Mouse (Mus musculus) liver, embryonic 14.5 days (tissue): ENCODE measurements at regions not wholly inside any gene's neighbourhood (a gene's known extent, or its start where the extent isn't known, plus 50 kb on each side); places are given as distances from the start of the nearest gene placed in this dataset.

Experiments used
- ATAC-seq: fragments of 200-750 bp; cut with Nextera tagmentation; 2 replicates; pipeline ENCODE4 v1.8.0; 2017; ENCODE audit warnings: moderate number of reproducible peaks, mild to moderate bottlenecking, moderate library complexity; ENCODE audit not compliant: insufficient read depth
- DNase-seq, 3 experiments: peaks; one replicate each; pipeline ENCODE4 v3.0.0-alpha.2; 2012 to 2013; ENCODE audit warnings: low read depth in 3 of 3, low spot score in 3 of 3
- H3K27ac ChIP-seq: fragments of 300-500 bp; sonication (generic); 2 replicates; pipeline ENCODE4 v1.5.1; 2014; ENCODE audit warnings: moderate library complexity, mild to moderate bottlenecking, control low read depth, inconsistent platforms
- H3K27me3 ChIP-seq: fragments of 300-500 bp; sonication (generic); 2 replicates; pipeline ENCODE4 v1.6.1; 2014; ENCODE audit warnings: mild to moderate bottlenecking, low read length, moderate library complexity; ENCODE audit not compliant: control insufficient read depth, insufficient read depth
- H3K36me3 ChIP-seq: fragments of 300-500 bp; sonication (generic); replicated peaks from 2 replicates; pipeline ENCODE4 v1.6.1; 2014; ENCODE audit warnings: low read depth; ENCODE audit not compliant: control insufficient read depth, insufficient read depth
- H3K4me1 ChIP-seq, 2 experiments: fragments of 200-500 bp in 1 of 2; fragments of 300-500 bp in 1 of 2; sonication (generic) in 1 of 2; replicated peaks; 2 replicates each; pipeline ENCODE4 v1.6.1; 2012 to 2014; ENCODE audit warnings: antibody characterized with exemption in 1 of 2, inconsistent platforms in 1 of 2, low read length in 1 of 2; ENCODE audit not compliant: control insufficient read depth in 2 of 2, insufficient read depth in 2 of 2
- H3K4me2 ChIP-seq: fragments of 300-500 bp; sonication (generic); 2 replicates; pipeline ENCODE4 v1.6.1; 2014; ENCODE audit warnings: low read depth, mild to moderate bottlenecking, control low read depth, moderate library complexity
- H3K4me3 ChIP-seq, 2 experiments: fragments of 200-500 bp in 1 of 2; fragments of 300-500 bp in 1 of 2; sonication (generic) in 1 of 2; 2 replicates each; pipeline ENCODE4 v1.5.1; 2012 to 2014; ENCODE audit warnings: low read depth in 2 of 2, low read length in 2 of 2, mild to moderate bottlenecking in 2 of 2, control low read depth in 1 of 2, inconsistent platforms in 1 of 2, moderate library complexity in 1 of 2; ENCODE audit not compliant: insufficient read depth in 1 of 2
- H3K9ac ChIP-seq: fragments of 300-500 bp; sonication (generic); replicated peaks from 2 replicates; pipeline ENCODE4 v1.6.1; 2014; ENCODE audit warnings: mild to moderate bottlenecking, control low read depth, moderate library complexity
- H3K9me3 ChIP-seq: fragments of 300-500 bp; sonication (generic); 2 replicates; pipeline ENCODE4 v1.6.1; 2016; ENCODE audit warnings: low read length, mixed read lengths; ENCODE audit not compliant: control insufficient read depth
- CTCF ChIP-seq: IDR thresholded peaks from 2 replicates; pipeline ENCODE4 v1.5.1; 2016; ENCODE audit warnings: antibody characterized with exemption, low read depth, control low read depth
- EP300 ChIP-seq: IDR thresholded peaks from 2 replicates; pipeline ENCODE4 v1.6.1; 2016; ENCODE audit warnings: antibody characterized with exemption, low read depth
- WGBS: fragments of 180-500 bp; shearing (Covaris S2); extraction: QIAGEN DNeasy Blood & Tissue Kit; methylation state at CpG from one replicate; pipeline ENCODE4 v1.1.7; 2014; ENCODE audit not compliant: insufficient replicate concordance; 5-methylcytosine and 5-hydroxymethylcytosine counted together

- WGBS: 19% methylated on average over 5 of the region's 5 CpGs
- no peaks in the 10 kb centered on the region for H3K27me3 ChIP-seq
- ATAC-seq: 0 out of 2 replicates have a peak, but pooled peaks have one; percentile 21
- H3K9me3 ChIP-seq: no peaks in the 10 kb centered on the region
- TF ChIP-seq EP300: no peak
- no peak for TF ChIP-seq CTCF
- H3K4me3 ChIP-seq: no peak overlapping the region
- no peaks in the 10 kb centered on the region; a peak in 1 of 4 replicates for H3K4me1 ChIP-seq
- no peak overlapping the region for H3K4me2 ChIP-seq
- H3K36me3 ChIP-seq: no peaks in the 10 kb centered on the region
- no peak for DNase-seq
- no peak overlapping the region for H3K9ac ChIP-seq
- H3K27ac ChIP-seq: no peak overlapping the region
Observed at GRCm38 (mm10) chr12:94420918-94421317, 1271.1 kb upstream of the Flrt2 start.

GRCm38 (mm10) chr12:94421743-94422142 lies 1270.3 kb upstream of the Flrt2 start:
- Histone ChIP-seq H3K27me3 (no peaks in the 10 kb centered on the region), H3K4me1 (no peaks in the 10 kb centered on the region; a peak in 1 of 4 replicates), H3K9ac (no peak overlapping the region), H3K4me2 (no peak overlapping the region), H3K36me3 (no peaks in the 10 kb centered on the region), H3K27ac (no peak overlapping the region), H3K4me3 (no peak overlapping the region), H3K9me3 (no peaks in the 10 kb centered on the region)
- DNase-seq: no peak
- 16% methylated on average over 3 of the region's 3 CpGs for WGBS
- TF ChIP-seq EP300: no peak
- no peak for TF ChIP-seq CTCF
- no peak for ATAC-seq

GRCm38 (mm10) chr12:94424340-94424981 lies 1267.6 kb upstream of the Flrt2 start:
- WGBS: 49% methylated on average over 3 of the region's 3 CpGs
- Histone ChIP-seq H3K4me2 (no peak overlapping the region), H3K27me3 (no peaks in the 10 kb centered on the region), H3K9ac (no peak overlapping the region), H3K4me1 (no peaks in the 10 kb centered on the region; a peak in 1 of 4 replicates), H3K9me3 (no peaks in the 10 kb centered on the region), H3K4me3 (no peak overlapping the region), H3K27ac (no peak overlapping the region), H3K36me3 (no peaks in the 10 kb centered on the region)
- DNase-seq (no peak), ATAC-seq (no peak)
- TF ChIP-seq CTCF (no peak), EP300 (no peak)

GRCm38 (mm10) chr12:94449517-94449916 lies 1242.5 kb upstream of the Flrt2 start:
- DNase-seq: no peak
- H3K9ac ChIP-seq: no peak overlapping the region
- no peak for ATAC-seq

GRCm38 (mm10) chr12:94468027-94468426 lies 1224.0 kb upstream of the Flrt2 start:
- TF ChIP-seq CTCF (no peak), EP300 (no peak)
- H3K4me3 ChIP-seq: no peak overlapping the region
- ATAC-seq: no peak
- no peak overlapping the region for H3K27ac ChIP-seq
- no peaks in the 10 kb centered on the region for H3K36me3 ChIP-seq
- H3K9ac ChIP-seq: no peak overlapping the region
- DNase-seq: no peak
- H3K4me2 ChIP-seq: no peak overlapping the region
- no peaks in the 10 kb centered on the region for H3K27me3 ChIP-seq
- WGBS: 38% methylated on average over 2 of the region's 2 CpGs
- H3K4me1 ChIP-seq: no peaks in the 10 kb centered on the region
- no peaks in the 10 kb centered on the region for H3K9me3 ChIP-seq

More at GRCm38 (mm10) chr12:94449517-94449916, 1242.5 kb upstream of the Flrt2 start:
- no peak overlapping the region for H3K4me3 ChIP-seq
- H3K36me3 ChIP-seq: no peaks in the 10 kb centered on the region
- H3K27ac ChIP-seq: no peak overlapping the region
- no peak for TF ChIP-seq CTCF
- no peak for TF ChIP-seq EP300
- 52% methylated on average over 1 of the region's 1 CpGs for WGBS
- no peaks in the 10 kb centered on the region for H3K27me3 ChIP-seq
- H3K4me2 ChIP-seq: no peak overlapping the region
- H3K4me1 ChIP-seq: no peaks in the 10 kb centered on the region
- no peaks in the 10 kb centered on the region for H3K9me3 ChIP-seq
